Mouse (Mus musculus): Measurements from ENCODE around the gene Tmem69.

- no peak for TF ChIP-seq CTCF (IDR thresholded peaks at IDR 0.05; ENCODE audit: control insufficient read depth, insufficient read depth, insufficient read length)
- TF ChIP-seq USF1 (IDR thresholded peaks at IDR 0.05; ENCODE audit: low read depth), result no peak
- no peak for TF ChIP-seq MAX (IDR thresholded peaks at IDR 0.05)
- no peak for TF ChIP-seq CEBPB (IDR thresholded peaks at IDR 0.05; ENCODE audit: low read depth)
- TF ChIP-seq FOSL1 (IDR thresholded peaks at IDR 0.05; ENCODE audit: insufficient read depth, low read length, poor library complexity, severe bottlenecking), result no peak
Observed at GRCm38 (mm10) chr4:116536351-116536750, 19.4 kb downstream of the Tmem69 start.

Data from C2C12 (cell line).